Mouse (Mus musculus): ENCODE measurements around the gene Olfr166.
"Not testable (repeated sequence)": the region's sequence is repeated elsewhere in the genome, so short reads cannot be mapped to it uniquely, and the experiment has no call there.

- not testable (repeated sequence) for TF ChIP-seq CTCF (IDR thresholded peaks at IDR 0.05; ENCODE audit: control insufficient read depth, insufficient read depth, insufficient replicate concordance, low read depth, low read length); POLR2A (IDR thresholded peaks at IDR 0.05; ENCODE audit: control insufficient read depth, low read depth, low read length)
These were observed 24.8 kb upstream of the Olfr166 start for GRCm38 (mm10) chr16:19458741-19459140.

Data from testis, adult 2 months (tissue).